Mouse (Mus musculus) testis, adult 2 months (tissue): ENCODE results near the gene Adipor2.

ENCODE experiments used
- CTCF ChIP-seq: fragments of 200-500 bp; IDR thresholded peaks from 2 replicates; pipeline ENCODE4 v1.5.1; 2012; ENCODE audit warnings: low read depth, mild to moderate bottlenecking, inconsistent platforms, low read length, moderate library complexity; ENCODE audit not compliant: control insufficient read depth, insufficient read depth, insufficient replicate concordance
- POLR2A ChIP-seq: fragments of 200-500 bp; IDR thresholded peaks from 2 replicates; pipeline ENCODE4 v1.6.1; 2012; ENCODE audit warnings: low read depth, mild to moderate bottlenecking, inconsistent platforms, low read length, moderate library complexity; ENCODE audit not compliant: control insufficient read depth

DNA sequence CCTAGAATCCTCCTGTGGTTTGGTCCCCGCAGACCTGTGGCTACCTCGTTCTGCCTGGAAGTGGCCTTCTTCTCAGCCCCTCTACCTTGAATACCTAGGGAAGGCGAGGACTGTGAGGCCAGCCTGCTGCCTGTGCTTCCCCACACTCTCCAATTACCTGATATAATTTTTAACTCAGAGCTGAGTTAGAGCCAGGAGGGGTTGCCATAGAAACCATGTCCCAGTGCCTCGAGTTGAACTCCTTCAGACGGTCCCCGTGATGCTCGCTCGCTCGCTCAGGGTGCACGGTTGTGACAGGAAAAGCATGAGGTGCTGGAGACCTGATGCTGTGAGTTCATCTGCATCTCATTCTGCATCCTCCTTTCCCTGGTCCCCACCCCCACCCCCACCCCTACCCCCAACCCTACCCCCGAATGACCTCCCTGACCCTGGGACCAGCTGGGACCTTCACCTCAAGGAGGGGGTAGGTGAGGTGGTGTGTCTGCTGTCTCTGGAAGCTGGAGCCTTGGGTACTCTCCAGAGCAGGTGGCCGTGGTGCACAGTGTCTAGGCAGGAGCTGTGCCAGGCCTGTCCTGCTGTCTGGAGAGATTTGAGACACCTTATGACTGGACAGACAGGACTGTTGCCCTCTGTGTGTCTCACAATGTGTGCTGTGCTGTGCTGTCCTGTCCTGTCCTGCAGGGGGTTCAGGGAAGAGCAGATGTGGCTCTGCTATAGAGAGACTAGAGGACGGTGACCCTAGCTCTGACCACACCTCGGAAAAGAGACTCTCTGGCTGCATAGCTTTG lies 103.7 kb downstream of the Adipor2 start:
- no peak for TF ChIP-seq POLR2A
- TF ChIP-seq CTCF = no peak
